Mouse (Mus musculus) c-Kit-positive CD71-positive TER-119-positive erythroid progenitor cells, embryonic 14.5 days (primary cell): ENCODE measurements around the gene Ptpn1.

Experiments used
- DNase-seq: peaks from one replicate; pipeline ENCODE4 v3.0.0-alpha.2; 2013; ENCODE audit warnings: low spot score

Gene Ptpn1

DNA sequence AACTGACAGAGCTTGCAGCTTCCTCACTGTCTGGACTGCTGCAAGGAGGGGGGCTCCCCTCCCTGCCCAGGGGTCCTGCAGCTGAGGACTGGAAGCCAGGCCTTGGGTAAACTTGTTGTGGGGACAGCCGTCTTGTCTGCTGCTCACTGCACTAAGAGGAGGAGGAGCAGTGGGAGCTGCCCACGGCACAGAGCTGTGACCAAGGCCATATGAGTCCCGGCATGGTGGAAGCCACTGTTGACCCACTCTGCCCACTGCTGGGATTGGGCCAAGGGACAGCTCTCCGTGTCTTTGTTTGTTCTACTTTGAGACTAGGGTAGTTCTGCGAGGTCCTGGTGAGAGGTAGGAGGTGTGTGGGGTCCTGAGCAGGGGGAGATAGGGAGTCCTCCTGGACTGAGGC is 40.3 kb downstream of the Ptpn1 start:
- DNase-seq, result no peak

DNA sequence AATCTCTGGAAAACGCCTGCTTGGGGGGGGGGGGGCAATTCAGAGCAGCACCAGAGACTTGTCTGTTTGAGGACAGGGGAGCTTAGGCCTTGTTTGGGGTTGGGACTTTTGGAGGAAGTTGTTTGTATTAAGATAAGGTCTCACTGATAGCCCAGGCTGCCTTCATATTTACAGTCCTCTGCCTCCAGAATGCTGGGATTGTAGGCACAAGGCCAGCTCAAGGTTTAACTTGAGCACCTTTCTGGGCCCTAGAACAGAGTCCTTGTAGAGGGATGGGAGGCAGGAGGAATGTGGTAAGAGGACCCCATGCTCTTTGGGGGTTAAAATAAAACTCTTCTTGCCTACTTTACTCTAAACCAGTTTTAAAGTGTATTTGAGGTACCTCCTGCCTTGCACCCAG is 41.0 kb downstream of the Ptpn1 start:
- no peak for DNase-seq

DNA sequence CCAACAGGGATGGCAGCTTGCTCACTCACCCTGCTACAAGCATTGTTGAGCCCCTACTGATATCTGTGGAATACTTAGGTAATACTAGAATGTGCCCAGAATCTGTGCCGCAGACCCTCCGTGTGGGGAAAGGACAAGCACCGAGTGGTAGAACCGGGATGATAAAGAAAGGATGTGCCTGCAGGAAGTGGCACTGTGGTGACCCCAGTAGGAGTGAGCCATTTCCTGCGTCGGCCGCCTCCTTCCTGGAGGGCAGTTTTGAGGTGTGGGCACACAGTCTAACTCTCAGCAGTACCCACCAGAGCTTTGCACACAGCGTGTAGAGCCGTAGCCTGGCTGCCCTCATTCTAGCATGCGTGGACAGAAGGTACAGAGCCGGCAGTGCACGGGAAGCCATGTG is 43.9 kb downstream of the Ptpn1 start:
- no peak for DNase-seq

DNA sequence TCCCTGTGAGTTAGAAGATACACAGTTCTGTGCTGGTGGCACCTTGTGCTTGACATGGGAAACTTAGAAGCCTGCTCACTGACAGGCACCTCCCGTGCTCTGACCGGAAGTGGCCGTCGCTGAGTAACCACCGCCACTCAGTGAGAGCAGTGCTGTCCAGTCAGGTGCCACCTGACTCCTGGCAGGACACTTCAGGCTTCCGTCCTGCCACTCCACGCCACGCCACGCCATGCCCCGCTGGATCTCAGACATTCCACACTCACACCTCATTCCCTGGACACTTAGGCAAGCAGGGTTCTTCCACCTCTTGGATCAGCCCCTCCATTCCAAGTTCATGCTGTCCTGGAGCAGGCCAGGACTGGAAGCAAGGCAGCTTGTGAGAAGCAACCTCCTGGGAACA is 46.4 kb downstream of the Ptpn1 start:
- DNase-seq, result no peak

DNA sequence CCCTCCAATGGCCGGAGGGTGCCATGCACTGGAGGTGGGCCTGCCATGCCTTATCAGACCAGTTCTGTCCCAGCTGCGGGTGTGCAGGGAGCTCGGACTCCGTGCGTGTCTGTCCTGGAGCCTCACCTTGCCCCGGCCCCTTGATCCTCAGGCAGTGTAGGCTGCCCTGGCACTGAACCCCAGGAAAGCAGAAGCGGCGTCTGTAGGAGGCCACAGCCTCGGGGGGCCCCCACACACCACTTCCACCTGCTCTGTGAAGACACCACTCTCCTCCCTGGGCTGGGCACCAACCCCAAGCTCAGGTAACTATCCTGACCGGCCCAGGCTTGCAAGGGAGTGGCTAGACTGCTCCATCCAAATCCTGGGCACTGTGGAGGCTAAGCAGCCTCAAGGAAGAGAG is 48.5 kb downstream of the Ptpn1 start:
- no peak for DNase-seq

DNA sequence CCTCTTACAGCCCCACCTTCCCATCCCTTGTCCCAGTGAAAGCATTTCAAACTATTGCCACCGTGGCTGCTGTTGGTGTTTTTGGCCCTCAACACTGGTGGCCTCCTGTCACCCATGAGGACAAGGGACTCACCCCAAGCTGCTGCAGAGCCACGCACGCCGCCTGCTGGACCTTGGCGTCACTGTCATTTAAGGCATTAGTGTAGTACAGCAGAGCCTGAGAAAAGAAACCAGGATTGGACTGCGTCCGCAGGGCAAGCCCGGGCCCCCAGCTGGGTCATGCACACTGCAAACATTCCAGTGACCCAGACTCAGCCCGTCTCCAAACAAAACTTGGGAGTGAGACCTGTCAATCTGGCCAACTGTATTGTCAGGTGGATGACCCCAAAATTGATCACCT is 50.8 kb downstream of the Ptpn1 start:
- no peak for DNase-seq

DNA sequence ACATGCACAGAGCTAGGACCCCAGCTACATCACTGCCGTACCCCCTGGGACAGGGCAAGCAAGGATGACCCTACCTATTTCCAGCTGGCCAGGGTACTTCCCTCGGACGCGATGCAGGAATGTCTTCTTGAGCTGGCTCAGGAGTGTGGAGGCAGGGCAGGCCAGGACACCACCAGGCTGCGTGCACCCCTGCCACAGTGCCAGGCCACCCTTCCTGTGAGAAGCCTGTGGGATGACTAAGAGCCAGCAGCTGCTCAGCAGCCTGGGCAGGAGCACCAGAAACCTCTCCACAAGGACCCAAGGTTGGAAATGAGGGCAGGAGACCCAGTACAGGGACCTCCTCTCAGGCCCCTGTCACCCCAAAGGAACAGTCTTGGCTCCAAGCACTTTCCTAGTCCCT is 52.5 kb downstream of the Ptpn1 start:
- no peak for DNase-seq

DNA sequence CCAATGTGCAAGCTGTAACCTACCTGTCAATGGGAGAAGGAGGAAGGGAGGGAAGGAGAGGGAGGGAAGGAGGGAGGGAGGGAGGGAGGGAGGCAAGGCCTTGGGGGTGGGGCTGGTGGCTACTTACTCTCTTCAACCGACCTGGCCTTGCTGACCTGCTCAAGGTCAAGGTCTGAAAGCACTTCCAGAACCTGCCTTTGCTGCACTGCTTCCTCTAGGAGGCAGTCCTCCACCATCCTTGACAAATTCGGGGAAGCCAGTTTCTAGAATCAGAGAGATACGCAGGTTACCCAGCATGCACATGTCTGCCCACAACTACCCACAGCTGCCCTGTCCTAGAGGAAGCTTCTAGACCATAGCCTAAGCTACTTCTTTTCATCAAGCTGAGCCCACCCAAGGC is 53.1 kb downstream of the Ptpn1 start:
- no peak for DNase-seq

DNA sequence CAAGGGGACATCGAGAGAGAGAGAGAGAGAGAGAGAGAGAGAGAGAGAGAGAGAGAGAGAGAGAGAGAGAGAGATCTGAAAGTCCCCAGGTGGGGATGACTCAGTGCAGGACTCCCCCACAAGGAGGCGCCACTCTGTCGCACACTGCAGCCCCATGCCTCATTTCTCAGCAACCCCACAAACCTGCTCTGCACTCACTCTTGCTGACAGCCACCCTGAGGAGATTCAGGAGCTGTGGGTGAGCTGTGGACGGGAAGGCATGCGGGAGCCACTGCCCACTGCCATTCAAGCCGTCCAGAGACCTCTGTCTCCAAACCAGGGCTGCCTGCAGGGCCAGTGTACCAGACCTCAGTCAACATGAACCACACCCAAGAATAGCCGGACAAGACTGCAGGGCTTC is 54.9 kb downstream of the Ptpn1 start:
- DNase-seq, result no peak

DNA sequence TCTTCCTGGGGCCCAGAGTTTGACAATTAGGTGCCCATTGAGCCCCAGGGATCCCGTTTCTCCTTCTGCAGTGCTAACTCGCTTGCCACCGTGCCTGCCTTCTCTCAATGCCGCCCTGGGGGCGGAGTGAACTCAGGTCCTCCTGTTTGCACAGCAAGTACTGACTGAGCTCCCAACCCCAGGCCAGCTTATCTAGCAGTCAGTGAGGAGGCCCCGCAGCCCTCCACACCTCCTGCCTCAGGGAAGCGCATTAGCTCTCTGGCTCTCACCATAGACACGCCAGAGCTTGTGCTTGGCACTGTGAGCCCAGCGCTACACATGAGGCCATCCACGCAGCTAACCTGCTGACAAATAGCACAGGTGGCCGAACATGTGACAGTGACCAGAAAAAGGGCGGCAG is 55.8 kb downstream of the Ptpn1 start:
- no peak for DNase-seq

DNA sequence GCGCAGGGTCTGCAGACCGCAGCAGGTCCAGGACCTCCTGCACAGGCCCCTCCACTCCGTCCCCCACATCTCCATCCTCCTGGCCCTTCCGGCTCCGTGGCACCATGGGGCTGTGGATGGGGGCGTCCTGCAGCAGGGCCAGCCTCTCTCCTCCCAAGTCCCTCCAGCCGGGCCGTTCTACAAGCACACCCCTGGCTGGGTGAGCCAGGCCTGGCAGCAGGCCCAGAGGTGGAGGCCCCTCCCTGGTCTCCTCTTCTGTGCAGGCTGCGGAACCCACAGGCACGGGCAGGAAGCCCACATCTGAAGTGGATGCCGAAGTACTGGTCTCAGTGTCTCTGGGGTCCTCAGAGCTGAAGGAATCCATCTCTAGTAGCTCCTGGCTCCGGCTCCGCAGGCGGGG is 57.5 kb downstream of the Ptpn1 start:
- no peak for DNase-seq

DNA sequence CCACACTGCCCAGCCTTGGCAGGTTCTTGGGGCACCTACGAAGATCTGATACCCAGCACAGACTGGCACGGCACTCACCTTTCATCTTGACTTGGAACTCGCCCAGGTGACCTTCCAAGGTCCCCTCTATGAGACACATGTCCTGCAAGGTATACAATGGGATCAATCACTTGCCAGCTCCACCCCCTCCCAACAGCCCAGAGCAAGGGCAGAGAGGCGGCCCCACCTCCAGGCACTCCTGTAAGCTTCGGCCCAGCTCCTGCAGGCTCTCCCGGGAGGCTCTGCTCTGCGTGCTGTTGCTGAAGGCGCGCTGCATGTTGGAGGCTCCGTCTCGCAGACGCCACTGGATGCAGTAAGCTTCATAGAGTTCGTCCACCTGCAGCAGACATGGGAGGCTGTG is 61.4 kb downstream of the Ptpn1 start:
- DNase-seq, result no peak

DNA sequence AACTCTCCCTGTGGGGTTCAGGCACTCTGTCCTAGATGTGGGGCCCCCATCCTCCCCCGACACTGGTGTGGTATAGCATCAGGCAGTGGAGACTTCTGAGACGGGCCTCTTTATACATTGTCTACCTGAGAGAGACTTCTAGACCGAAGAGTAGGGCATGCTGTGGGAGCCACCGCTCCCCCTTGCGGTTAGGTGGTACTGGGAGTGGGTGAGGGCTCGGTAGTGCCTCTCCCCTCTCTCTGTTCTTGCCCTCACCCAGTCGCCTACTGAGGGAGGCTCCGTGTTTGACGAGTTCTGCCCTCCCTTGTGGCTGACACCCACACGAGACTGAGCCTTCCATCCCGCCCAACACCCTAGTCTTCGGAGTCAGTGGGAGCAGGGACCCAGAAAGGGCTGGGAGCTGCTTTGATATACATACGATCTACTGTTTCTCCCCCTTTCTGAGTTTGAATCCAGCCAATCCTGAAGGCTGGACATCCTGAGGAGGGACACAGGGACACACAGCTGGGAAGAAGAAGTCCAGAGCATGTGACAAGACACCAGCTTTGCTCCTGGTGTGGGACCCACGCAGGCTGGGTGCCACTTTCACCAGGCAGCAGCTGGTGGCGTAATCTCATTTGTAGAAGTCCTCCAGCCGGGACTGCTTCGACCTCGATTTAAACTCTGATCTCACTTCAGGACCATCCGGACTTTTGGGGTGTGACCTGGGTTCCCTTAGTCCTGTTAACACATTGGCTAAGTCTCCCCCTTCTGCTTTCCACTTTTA is 64.2 kb downstream of the Ptpn1 start:
- no peak for DNase-seq

DNA sequence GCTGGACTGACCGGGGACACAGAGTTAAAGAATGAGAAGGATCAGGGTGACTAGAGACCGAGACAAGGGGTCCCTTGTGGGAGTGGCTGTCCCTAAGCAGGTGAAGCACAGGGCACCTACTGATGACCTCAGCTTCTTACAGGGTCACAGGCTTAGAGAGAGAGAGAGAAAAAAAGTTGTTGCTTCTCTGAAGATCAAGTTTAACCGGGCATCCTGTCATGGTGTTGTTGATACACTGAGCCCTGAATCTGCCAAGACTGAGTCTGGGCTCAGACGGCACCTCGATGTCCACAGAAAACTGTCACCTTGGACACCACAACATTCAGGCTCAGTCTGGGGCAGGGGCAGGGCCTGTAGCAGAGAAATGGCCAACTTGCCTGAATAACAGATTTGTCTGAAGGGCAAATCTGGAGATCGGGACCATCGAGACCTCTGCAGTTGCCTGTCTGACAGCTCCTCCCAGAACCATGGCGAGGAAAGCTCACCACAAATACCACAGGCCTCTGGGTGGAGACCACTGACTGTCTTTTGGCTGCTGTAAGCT is 64.9 kb downstream of the Ptpn1 start:
- DNase-seq, result no peak

DNA sequence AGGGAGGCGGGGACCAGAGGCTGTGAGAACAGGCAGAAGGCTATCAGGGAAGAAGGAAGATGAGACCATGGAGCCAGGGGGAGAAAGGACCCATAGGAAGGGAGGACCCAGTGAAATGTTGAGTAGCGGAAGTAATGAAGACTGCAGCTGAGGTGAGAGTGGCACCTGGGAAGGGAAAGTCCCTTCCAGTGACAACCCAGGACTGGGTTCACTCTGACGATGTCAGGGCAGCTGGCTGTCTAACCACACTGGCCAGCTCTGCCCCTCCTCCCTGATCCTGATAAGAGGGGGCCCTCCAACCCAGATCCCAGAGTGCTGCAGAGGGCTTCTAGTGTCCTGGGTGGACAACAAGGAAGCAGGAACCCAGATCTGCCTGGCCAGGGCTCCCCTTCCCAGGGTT is 65.7 kb downstream of the Ptpn1 start:
- DNase-seq, result no peak

DNA sequence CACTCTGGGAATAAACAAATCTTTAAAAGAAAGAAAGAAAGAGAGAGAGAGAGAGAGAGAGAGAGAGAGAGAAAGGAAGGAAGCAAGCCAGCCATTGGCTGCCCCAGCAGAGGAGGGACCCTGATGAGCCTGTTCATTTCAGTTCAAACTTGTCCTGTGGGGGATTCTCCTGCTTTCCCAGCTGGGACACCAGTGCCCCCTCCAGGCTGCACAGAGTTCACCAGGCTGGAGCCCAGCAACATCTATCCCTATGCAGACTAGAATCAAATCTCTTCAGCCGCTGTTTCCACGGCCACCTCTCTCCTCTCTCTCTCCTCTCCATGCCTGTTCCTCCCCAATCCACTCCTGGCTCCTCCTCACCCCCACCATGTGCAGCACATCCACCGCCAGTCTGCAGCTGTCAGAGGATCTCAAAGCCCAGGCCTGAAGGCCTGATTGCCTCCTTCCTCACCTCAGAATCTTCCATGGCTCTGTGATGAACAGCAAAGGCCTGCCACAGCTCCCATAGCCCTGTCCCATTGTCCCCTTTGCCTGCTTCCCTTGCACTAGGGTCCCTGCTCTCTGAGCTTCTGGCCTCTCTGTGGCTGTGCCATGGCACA is 67.4 kb downstream of the Ptpn1 start:
- DNase-seq, result no peak

DNA sequence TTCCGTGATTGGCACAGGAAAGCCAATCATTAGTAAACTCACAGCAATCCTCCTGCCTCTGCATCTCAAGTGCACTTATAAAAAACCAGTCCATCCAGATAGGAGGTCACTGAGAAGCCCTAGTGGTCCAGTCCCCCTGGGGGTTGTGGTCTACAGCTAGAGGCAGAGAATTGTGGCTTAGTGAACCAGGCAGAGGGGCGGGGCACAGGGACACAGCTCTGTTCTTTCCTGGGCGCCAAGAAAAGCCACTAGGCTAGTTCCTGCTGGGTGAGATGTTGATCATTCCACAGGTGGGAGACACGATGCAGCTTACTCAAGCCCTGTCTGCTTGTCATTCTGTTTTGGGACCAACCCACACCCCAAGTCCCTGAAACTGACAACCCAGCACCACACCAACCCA is 70.3 kb downstream of the Ptpn1 start:
- DNase-seq, result no peak

DNA sequence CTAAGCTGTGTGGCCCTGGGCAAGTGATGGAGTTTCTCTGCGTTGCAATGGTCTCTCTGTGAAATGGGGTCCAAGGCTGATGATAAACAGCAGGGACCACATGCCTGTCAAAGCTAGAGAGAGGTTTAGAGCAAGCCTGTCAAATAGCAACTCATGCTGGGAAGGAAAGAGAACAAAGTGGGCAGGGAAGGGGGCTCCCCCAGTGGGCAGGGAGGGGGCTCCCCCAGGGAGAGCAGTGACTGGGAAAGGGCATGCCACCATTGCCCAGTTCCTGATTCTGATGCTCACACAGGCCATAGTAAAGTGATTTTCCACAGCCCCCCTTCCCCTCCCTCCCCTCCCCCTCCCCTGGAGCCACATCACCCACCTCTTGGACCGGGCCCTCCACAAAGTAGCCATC is 71.0 kb downstream of the Ptpn1 start:
- DNase-seq, result no peak

DNA sequence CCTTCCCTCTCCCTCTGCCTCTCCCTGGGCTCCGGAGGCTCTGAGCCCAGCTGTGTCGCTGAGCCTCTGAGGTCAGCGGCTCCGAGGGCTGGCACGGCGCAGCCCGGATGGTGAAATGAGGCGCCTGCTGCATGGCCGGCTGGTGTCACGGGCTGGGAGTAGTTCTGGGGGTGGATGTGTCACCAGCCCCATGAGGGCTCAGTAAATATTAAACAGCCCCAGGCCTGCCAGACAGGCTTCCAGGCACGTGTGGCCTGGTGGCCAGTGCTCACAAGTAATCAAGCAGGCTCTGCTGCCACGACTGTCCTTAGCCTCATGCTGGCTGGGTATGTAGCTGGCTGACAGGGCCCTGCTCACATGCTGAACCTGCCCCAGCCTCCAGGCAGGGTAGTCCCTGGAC is 71.6 kb downstream of the Ptpn1 start:
- DNase-seq, result no peak

DNA sequence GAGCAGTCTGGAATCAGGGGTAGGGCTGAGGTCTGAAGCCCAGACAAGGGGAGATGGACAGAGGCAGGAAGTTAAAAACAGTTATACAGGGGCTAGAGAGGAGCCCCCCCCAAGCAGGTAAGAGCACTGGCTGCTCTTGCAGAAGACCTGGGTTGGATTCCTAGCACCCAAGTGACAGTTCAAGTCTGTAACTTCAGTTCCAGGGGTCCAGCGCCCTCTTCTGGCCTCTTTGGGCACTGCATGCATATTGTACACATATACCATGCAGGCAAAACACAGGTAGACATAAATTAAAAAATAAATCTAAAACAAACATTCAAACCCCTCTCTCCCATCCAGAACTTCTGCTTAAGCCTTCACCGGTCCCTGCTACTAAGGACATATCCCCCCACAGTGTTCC is 72.5 kb downstream of the Ptpn1 start:
- no peak for DNase-seq

DNA sequence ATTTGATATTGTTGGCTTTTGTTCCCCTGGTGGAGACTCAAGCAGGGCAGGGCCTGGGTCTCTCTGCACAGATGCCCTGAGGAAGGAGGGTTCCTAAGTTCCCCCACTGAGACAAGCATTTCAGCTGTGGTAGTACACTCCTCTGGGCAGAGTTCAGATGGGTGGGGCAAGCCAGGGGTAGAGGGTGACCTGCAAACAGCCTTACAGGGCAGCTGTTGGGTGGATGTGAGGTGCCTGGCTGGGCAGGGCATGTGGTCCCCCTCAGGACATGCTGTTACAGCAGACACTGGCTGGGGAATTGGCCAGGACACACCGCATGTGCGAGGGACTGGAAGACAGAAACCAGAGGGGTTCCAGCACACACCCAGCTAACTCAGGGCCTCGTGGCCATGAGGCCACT is 73.1 kb downstream of the Ptpn1 start:
- no peak for DNase-seq

DNA sequence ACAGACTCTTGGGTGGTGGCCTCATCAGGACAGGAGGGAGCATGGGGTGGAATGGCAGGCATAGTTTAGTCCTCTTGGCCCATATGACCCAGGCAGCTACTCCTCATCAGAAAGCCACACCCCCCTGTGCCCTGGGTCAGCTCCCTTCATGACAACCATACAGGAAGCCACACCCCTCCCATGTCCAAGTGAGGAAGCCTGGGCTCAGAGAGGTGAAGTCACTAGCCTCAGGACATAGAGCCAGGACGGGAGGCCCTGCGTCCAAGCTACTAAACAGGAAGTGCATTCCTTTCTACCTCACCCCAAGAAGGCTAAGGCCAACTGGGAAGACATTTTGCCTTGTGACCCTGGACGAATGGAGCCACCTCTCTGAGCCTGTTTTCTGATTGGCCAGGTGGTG is 73.8 kb downstream of the Ptpn1 start:
- DNase-seq, result no peak

DNA sequence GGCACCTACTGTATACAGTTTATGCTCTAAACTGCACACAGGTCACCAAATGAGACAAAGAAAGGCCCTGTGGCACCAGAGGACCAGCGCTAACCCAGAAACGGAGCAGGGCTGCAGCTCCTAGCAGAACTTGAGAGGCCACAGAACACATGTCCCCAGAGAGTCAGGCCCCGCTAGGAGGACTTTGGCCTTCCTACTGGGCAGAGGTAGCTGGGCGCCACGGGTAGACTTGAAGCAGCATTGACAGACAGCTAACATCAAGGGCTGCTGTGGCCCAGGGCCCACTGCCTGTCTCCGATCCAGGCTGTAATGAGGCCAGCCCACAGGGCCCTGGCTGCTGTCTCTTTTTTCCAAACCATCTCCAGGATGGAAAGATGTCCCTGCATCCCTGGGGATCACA is 74.6 kb downstream of the Ptpn1 start:
- DNase-seq, result no peak

DNA sequence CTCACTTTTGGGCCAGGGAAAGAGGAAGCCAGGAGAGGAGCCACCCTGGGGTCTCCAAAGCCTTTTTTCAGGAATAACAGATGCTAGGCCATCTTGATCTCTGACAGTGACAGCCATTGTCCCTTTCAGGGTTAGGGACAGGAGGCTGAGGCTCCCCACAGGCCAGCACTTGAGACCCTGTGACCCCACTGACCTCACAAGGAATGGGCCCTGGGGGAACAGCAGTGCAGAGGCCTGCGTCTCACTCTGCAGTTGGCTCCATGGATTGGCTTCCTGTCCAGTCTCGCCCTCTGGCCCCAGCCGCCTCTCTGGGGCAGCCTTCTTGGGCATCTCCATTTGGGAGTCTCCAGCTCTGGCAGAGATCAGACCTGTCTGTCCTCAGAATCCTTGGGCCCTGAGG is 76.3 kb downstream of the Ptpn1 start:
- DNase-seq, result no peak
